Mouse (Mus musculus) kidney, embryonic 16.5 days (tissue): ENCODE measurements at regions not wholly inside any gene's neighbourhood (a gene's known extent, or its start where the extent isn't known, plus 50 kb on each side); places are given as distances from the start of the nearest gene placed in this dataset.

Experiments
- ATAC-seq: fragments of 200-750 bp; cut with Nextera tagmentation; 2 replicates; pipeline ENCODE4 v1.8.0; 2017; ENCODE audit warnings: moderate TSS enrichment; ENCODE audit not compliant: low FRiP score, low TSS enrichment
- H3K27ac ChIP-seq: fragments of 300-500 bp; sonication (generic); 2 replicates; pipeline ENCODE4 v1.5.1; 2014; ENCODE audit warnings: low read length
- H3K27me3 ChIP-seq: fragments of 300-500 bp; sonication (generic); 2 replicates; pipeline ENCODE4 v1.6.1; 2014; ENCODE audit warnings: low read length, control low read depth, mixed read lengths; ENCODE audit not compliant: insufficient read depth
- H3K36me3 ChIP-seq: fragments of 300-500 bp; sonication (generic); 2 replicates; pipeline ENCODE4 v1.6.1; 2014; ENCODE audit warnings: low read length, control low read depth, mixed read lengths; ENCODE audit not compliant: insufficient read depth
- H3K4me1 ChIP-seq: fragments of 300-500 bp; sonication (generic); 2 replicates; pipeline ENCODE4 v1.6.1; 2014; ENCODE audit warnings: low read length, control low read depth, mixed read lengths; ENCODE audit not compliant: insufficient read depth
- H3K4me2 ChIP-seq: fragments of 300-500 bp; sonication (generic); replicated peaks from 2 replicates; pipeline ENCODE4 v1.6.1; 2014; ENCODE audit warnings: low read depth, low read length
- H3K4me3 ChIP-seq: fragments of 300-500 bp; sonication (generic); 2 replicates; pipeline ENCODE4 v1.5.1; 2014; ENCODE audit warnings: mild to moderate bottlenecking, low read length
- H3K9ac ChIP-seq: fragments of 300-500 bp; sonication (generic); replicated peaks from 2 replicates; pipeline ENCODE4 v1.6.1; 2014; ENCODE audit warnings: low read length
- H3K9me3 ChIP-seq: fragments of 300-500 bp; sonication (generic); 2 replicates; pipeline ENCODE4 v1.6.1; 2016; ENCODE audit warnings: low read length, control low read depth
- WGBS: fragments of 180-500 bp; shearing (Covaris S2); extraction: QIAGEN DNeasy Blood & Tissue Kit; methylation state at CpG from one replicate; pipeline ENCODE4 v1.1.7; 2014; 5-methylcytosine and 5-hydroxymethylcytosine counted together

GRCm38 (mm10) chr17:45823501-45823900, 89.9 kb upstream of the 1600014C23Rik start:
- no peak for ATAC-seq
- Histone ChIP-seq H3K9me3 (no peaks in the 10 kb centered on the region), H3K4me2 (no peak overlapping the region), H3K4me3 (no peak overlapping the region), H3K36me3 (no peaks in the 10 kb centered on the region), H3K27me3 (no peaks in the 10 kb centered on the region), H3K4me1 (peaks cover 7% of the 10 kb centered on the region; the same call in 1 of the 2 replicates), H3K9ac (no peak overlapping the region), H3K27ac (no peak overlapping the region)
- WGBS, result 82% methylated on average over 5 of the region's 5 CpGs

- H3K27ac ChIP-seq, result no peak overlapping the region
- no peaks in the 10 kb centered on the region for H3K27me3 ChIP-seq
- no peaks in the 10 kb centered on the region for H3K9me3 ChIP-seq
- 48% methylated on average over 17 of the region's 17 CpGs for WGBS
- H3K4me3 ChIP-seq, result no peak overlapping the region
- H3K4me1 ChIP-seq, result peaks cover 7% of the 10 kb centered on the region; the same call in 1 of the 2 replicates
- no peak overlapping the region for H3K4me2 ChIP-seq
- no peaks in the 10 kb centered on the region for H3K36me3 ChIP-seq
- H3K9ac ChIP-seq, result no peak overlapping the region
- no peak for ATAC-seq
Observed at GRCm38 (mm10) chr17:45822427-45822826, 88.8 kb upstream of the 1600014C23Rik start.

GRCm38 (mm10) chr17:45821356-45821755, 87.7 kb upstream of the 1600014C23Rik start:
- WGBS, result 86% methylated on average over 7 of the region's 7 CpGs
- H3K4me1 ChIP-seq, result peaks cover 7% of the 10 kb centered on the region; the same call in 1 of the 2 replicates
- H3K27me3 ChIP-seq, result no peaks in the 10 kb centered on the region
- H3K4me2 ChIP-seq, result no peak overlapping the region
- H3K36me3 ChIP-seq, result no peaks in the 10 kb centered on the region
- H3K4me3 ChIP-seq, result no peak overlapping the region
- no peaks in the 10 kb centered on the region for H3K9me3 ChIP-seq
- H3K9ac ChIP-seq, result no peak overlapping the region
- no peak overlapping the region for H3K27ac ChIP-seq
- ATAC-seq, result no peak

- H3K4me1 ChIP-seq, result peaks cover 9% of the 10 kb centered on the region
- H3K9ac ChIP-seq, result no peak overlapping the region
- no peak overlapping the region for H3K27ac ChIP-seq
- WGBS, result 81% methylated on average over 8 of the region's 8 CpGs
- no peak for ATAC-seq
- no peak overlapping the region for H3K4me2 ChIP-seq
- H3K4me3 ChIP-seq, result no peak overlapping the region
- no peaks in the 10 kb centered on the region for H3K27me3 ChIP-seq
- H3K36me3 ChIP-seq, result no peaks in the 10 kb centered on the region
- no peaks in the 10 kb centered on the region for H3K9me3 ChIP-seq
Observed at GRCm38 (mm10) chr17:45819143-45819542, 85.5 kb upstream of the 1600014C23Rik start.

GRCm38 (mm10) chr17:45816566-45816965, 82.9 kb upstream of the 1600014C23Rik start:
- no peaks in the 10 kb centered on the region for H3K27me3 ChIP-seq
- H3K27ac ChIP-seq, result no peak overlapping the region
- WGBS, result 79% methylated on average over 3 of the region's 3 CpGs
- no peaks in the 10 kb centered on the region for H3K9me3 ChIP-seq
- H3K4me3 ChIP-seq, result no peak overlapping the region
- H3K4me2 ChIP-seq, result no peak overlapping the region
- H3K4me1 ChIP-seq, result peaks cover 9% of the 10 kb centered on the region
- H3K36me3 ChIP-seq, result no peaks in the 10 kb centered on the region
- ATAC-seq, result no peak
- no peak overlapping the region for H3K9ac ChIP-seq

DNA sequence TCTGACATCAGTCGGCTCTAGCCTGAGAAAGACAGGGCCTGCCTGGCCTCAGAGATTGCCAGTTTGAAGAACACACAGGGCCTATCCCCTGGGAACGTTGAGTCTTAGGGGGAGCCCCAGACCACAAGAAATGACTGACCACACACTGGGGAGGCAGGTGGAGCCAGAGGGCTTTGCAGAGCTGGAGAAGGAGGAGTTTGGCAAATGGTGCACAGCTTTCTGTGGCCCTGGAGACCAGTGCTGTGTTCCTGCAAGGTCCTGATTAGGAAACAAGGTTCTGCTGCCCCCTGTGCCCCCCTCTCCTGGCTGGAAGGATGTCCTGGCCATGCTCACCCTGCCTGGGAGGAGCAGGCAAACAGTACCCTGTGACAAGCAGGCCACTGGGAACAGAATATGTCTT, 82.2 kb upstream of the 1600014C23Rik start:
- H3K9me3 ChIP-seq, result no peaks in the 10 kb centered on the region
- no peak overlapping the region for H3K9ac ChIP-seq
- H3K27me3 ChIP-seq, result no peaks in the 10 kb centered on the region
- no peak overlapping the region for H3K4me3 ChIP-seq
- H3K4me2 ChIP-seq, result no peak overlapping the region
- H3K36me3 ChIP-seq, result no peaks in the 10 kb centered on the region
- WGBS, result 43% methylated on average over 2 of the region's 2 CpGs
- no peak for ATAC-seq
- no peak overlapping the region for H3K27ac ChIP-seq
- H3K4me1 ChIP-seq, result peaks cover 9% of the 10 kb centered on the region

GRCm38 (mm10) chr17:45815341-45815740, 81.7 kb upstream of the 1600014C23Rik start:
- Histone ChIP-seq H3K27ac (no peak overlapping the region), H3K27me3 (no peaks in the 10 kb centered on the region), H3K4me2 (no peak overlapping the region), H3K9ac (no peak overlapping the region), H3K36me3 (no peaks in the 10 kb centered on the region), H3K4me1 (peaks cover 9% of the 10 kb centered on the region), H3K9me3 (no peaks in the 10 kb centered on the region), H3K4me3 (no peak overlapping the region)
- 41% methylated on average over 7 of the region's 7 CpGs for WGBS
- no peak for ATAC-seq

DNA sequence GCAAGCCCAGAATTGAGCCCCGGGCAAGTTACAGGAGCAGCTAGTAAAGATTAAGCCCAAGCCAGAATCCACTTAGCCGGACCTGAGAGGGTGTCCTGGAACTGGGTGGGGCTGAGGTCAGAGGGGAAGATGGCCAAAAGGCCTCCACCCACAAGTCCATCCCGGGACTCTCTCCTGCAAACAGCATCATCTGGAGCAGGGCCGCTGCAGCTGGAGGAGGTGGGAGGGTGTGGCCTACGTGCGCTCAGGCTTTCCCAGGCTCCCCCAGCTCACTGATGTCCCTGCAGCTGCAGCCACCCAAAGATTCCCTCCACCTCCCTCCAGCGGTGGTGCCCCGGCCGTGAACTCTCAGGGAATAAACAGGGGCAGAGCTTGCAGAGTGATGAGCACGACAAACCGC, 80.9 kb upstream of the 1600014C23Rik start:
- H3K4me3 ChIP-seq, result no peak overlapping the region
- H3K27me3 ChIP-seq, result no peaks in the 10 kb centered on the region
- H3K36me3 ChIP-seq, result no peaks in the 10 kb centered on the region
- no peaks in the 10 kb centered on the region for H3K9me3 ChIP-seq
- no peak overlapping the region for H3K27ac ChIP-seq
- ATAC-seq, result 0 out of 2 replicates have a peak, but pooled peaks have one; percentile 47
- WGBS, result 7% methylated on average over 11 of the region's 11 CpGs
- H3K4me1 ChIP-seq, result peaks cover 9% of the 10 kb centered on the region
- H3K9ac ChIP-seq, result no peak overlapping the region
- no peak overlapping the region for H3K4me2 ChIP-seq

GRCm38 (mm10) chr17:45813956-45814355, 80.3 kb upstream of the 1600014C23Rik start:
- no peaks in the 10 kb centered on the region for H3K36me3 ChIP-seq
- peaks cover 9% of the 10 kb centered on the region for H3K4me1 ChIP-seq
- 62% methylated on average over 5 of the region's 5 CpGs for WGBS
- H3K27ac ChIP-seq, result no peak overlapping the region
- H3K4me2 ChIP-seq, result no peak overlapping the region
- H3K9me3 ChIP-seq, result no peaks in the 10 kb centered on the region
- H3K4me3 ChIP-seq, result no peak overlapping the region
- no peak overlapping the region for H3K9ac ChIP-seq
- H3K27me3 ChIP-seq, result no peaks in the 10 kb centered on the region
- no peak for ATAC-seq

- Histone ChIP-seq H3K27me3 (no peaks in the 10 kb centered on the region), H3K4me3 (no peak overlapping the region), H3K4me2 (no peak overlapping the region), H3K9me3 (no peaks in the 10 kb centered on the region), H3K36me3 (no peaks in the 10 kb centered on the region), H3K9ac (no peak overlapping the region), H3K4me1 (peaks cover 13% of the 10 kb centered on the region), H3K27ac (no peak overlapping the region)
- WGBS, result 80% methylated on average over 9 of the region's 9 CpGs
- ATAC-seq, result no peak
Observed at GRCm38 (mm10) chr17:45812289-45812955, 78.8 kb upstream of the 1600014C23Rik start.
